Mouse (Mus musculus): ENCODE measurements around the gene Bzw2.

GRCm38 (mm10) chr12:36112081-36112480, 45.8 kb downstream of the Bzw2 start:
- TF ChIP-seq POLR2A (IDR thresholded peaks at IDR 0.05; ENCODE audit: low read depth, low read length) (no peak), CTCF (conservative IDR thresholded peaks at IDR 0.05; ENCODE audit: insufficient read depth, insufficient read length, low read depth, low read length) (no peak)

All from kidney, adult 2 months (tissue).